Mouse (Mus musculus) midbrain, embryonic 10.5 days (tissue): ENCODE data around the gene Slc35b1. TPM values are rescaled to one million over a fixed set of nuclear protein-coding genes. Genes with fewer than 3 reads are reported as not detected.
A peak's percentile ranks its signal among the peaks of the same experiment; 100 is the strongest.

Experiments used
- DNase-seq: peaks from one replicate; pipeline ENCODE4 v3.0.0-alpha.2; 2017; ENCODE audit warnings: low spot score
- H3K27ac ChIP-seq: fragments of 300-500 bp; sonication (generic); replicated peaks from 2 replicates; pipeline ENCODE4 v1.5.1; 2016; ENCODE audit warnings: mild to moderate bottlenecking
- H3K27me3 ChIP-seq: fragments of 300-500 bp; sonication (generic); 2 replicates; pipeline ENCODE4 v1.6.1; 2016; ENCODE audit warnings: low read depth, mild to moderate bottlenecking; ENCODE audit not compliant: poor library complexity, severe bottlenecking
- H3K36me3 ChIP-seq: fragments of 300-500 bp; sonication (generic); 2 replicates; pipeline ENCODE4 v1.6.1; 2016; ENCODE audit warnings: mild to moderate bottlenecking, moderate library complexity
- H3K4me1 ChIP-seq: fragments of 300-500 bp; sonication (generic); 2 replicates; pipeline ENCODE4 v1.6.1; 2016
- H3K4me3 ChIP-seq: fragments of 300-500 bp; sonication (generic); 2 replicates; pipeline ENCODE4 v1.5.1; 2016; ENCODE audit warnings: mild to moderate bottlenecking, moderate library complexity
- H3K9me3 ChIP-seq: fragments of 300-500 bp; sonication (generic); replicated peaks from 2 replicates; pipeline ENCODE4 v1.6.1; 2016; ENCODE audit warnings: mild to moderate bottlenecking
- WGBS: fragments of 180-500 bp; shearing (Covaris S2); methylation state at CpG from one replicate; pipeline ENCODE4 v1.1.7; 2016; 5-methylcytosine and 5-hydroxymethylcytosine counted together
- polyA plus RNA-seq: library from polyadenylated mRNA; unstranded; fragments of >200 nt; fragmentation: Nextera tagmentation; extraction: Ambion mirVana; gene quantifications from 2 replicates; pipeline ENCODE4 v1.2.1, GENCODE M21; 2016

Slc35b1 gene
- polyA plus RNA-seq, 1 experiment from 2014 or later = 131 TPM

DNA sequence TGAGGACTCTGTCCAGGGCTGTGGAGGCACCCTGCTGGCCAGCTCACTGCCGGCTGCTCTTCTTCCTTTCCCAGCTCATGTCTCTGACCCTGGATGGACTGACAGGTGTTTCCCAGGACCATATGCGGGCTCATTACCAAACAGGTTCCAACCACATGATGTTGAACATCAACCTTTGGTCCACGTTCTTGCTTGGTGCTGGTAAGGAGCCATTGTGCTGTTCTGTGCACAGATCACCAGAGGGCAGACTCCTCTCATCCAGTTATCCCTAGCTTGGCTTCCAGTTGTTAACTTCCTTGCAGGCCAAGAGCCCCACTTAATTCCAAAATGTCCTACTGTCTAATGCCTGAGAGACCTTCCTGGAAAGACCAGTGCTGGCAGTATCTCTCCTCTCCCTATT, 4.5 kb downstream of the Slc35b1 start:
- 0 out of 2 replicates have a peak, but pooled peaks cover 3% of the 10 kb centered on the region for H3K27me3 ChIP-seq
- no peak for DNase-seq
- WGBS = 81% methylated on average over 3 of the region's 3 CpGs
- H3K36me3 ChIP-seq = peaks cover 63% of the 10 kb centered on the region
- no peak overlapping the region for H3K4me3 ChIP-seq
- H3K27ac ChIP-seq = no peak overlapping the region
- no peaks in the 10 kb centered on the region for H3K9me3 ChIP-seq
- peaks cover 42% of the 10 kb centered on the region for H3K4me1 ChIP-seq

DNA sequence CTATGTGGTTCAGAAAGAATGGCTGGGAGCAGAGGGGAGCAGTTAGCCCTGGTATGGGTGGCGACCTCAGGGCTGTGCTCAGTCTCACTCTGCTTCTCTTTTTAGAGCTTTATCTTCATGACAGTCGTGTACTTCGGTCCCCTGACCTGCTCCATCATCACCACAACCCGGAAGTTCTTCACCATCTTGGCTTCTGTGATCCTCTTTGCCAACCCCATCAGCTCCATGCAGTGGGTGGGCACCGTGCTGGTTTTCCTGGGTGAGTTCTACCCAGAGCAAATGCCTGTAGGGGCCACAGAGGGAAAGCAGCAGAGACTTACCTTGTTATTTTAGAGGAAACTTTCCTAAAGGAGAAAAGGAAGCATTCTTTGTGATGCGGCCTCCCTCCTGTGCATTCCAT, 5.9 kb downstream of the Slc35b1 start:
- Histone ChIP-seq H3K9me3 (no peaks in the 10 kb centered on the region), H3K27ac (no peak overlapping the region), H3K36me3 (peaks cover 63% of the 10 kb centered on the region), H3K4me3 (no peak overlapping the region), H3K27me3 (0 out of 2 replicates have a peak, but pooled peaks cover 3% of the 10 kb centered on the region), H3K4me1 (peaks cover 43% of the 10 kb centered on the region)
- 92% methylated on average over 6 of the region's 6 CpGs for WGBS
- DNase-seq = no peak

DNA sequence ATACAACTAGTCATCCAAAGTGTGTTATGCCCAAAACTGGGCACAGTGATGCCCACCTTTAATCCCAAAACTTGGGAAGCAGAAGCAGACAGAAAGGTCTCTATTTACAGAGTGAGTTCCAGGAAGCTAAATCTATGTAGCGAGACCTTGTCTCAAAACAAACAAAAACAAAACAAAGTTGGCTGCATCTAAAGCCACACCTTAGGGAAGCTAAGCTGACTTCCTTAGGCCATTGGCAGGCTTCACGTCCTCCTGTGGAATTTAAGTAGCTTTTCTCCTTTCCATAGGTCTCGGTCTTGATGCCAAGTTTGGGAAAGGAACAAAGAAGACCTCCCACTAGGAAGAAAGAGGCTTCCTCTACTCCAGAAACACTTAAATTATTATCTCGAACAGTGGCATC, 6.7 kb downstream of the Slc35b1 start:
- H3K36me3 ChIP-seq = peaks cover 63% of the 10 kb centered on the region
- H3K4me1 ChIP-seq = peaks cover 35% of the 10 kb centered on the region
- H3K27me3 ChIP-seq = 0 out of 2 replicates have a peak, but pooled peaks cover 3% of the 10 kb centered on the region
- 77% methylated on average over 4 of the region's 4 CpGs for WGBS
- no peak overlapping the region for H3K4me3 ChIP-seq
- H3K9me3 ChIP-seq = no peaks in the 10 kb centered on the region
- DNase-seq = no peak
- no peak overlapping the region for H3K27ac ChIP-seq

DNA sequence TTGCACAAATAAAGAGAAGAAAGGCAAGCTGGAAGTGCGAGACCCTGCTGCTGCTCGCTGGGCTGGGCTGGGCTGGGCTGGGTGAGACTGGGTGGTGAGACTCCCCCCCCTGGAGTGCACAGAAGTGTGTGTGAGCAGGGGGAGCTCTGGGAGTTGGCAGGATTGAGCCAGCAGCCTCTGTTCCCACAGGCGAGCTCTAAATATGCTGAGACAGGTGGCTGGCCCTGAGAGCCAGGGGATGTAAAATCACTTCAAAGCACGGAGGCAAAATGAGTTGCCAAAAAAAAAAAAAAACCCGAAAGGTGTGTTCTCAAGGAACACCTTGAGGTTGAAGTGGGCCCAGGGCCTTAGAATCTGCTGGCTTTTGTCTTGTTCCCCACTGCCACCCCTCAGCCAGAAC, 7.3 kb downstream of the Slc35b1 start:
- Histone ChIP-seq H3K4me1 (peaks cover 30% of the 10 kb centered on the region), H3K27ac (0 out of 2 replicates have a peak overlapping the region, but pooled peaks have one; percentile 42), H3K9me3 (no peaks in the 10 kb centered on the region), H3K4me3 (no peak overlapping the region), H3K27me3 (0 out of 2 replicates have a peak, but pooled peaks cover 3% of the 10 kb centered on the region), H3K36me3 (peaks cover 58% of the 10 kb centered on the region)
- DNase-seq = no peak
- 80% methylated on average over 5 of the region's 5 CpGs for WGBS

DNA sequence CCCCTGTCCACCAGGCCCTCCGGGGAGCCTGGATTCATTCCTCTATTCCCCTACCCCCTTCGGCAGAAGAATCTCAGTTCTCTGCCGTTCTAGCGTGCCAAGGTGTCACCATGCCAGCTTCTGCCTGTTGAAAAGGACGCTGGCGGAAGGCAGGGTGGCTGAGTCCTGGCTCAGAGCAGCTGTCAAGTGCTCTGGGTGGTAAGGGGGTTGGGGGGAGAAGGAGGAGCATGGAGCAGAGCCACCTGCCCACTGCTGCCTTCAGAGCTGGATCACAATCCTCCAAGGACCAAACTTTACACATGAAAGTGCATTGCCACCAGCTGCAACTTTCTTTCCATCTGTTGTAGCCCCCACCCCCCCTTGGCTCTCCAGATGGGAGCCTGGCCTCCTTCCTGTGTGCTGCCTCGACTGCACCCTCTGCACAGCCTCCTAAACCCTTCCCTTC, 7.8 kb downstream of the Slc35b1 start:
- no peak for DNase-seq
- 0 out of 2 replicates have a peak, but pooled peaks cover 3% of the 10 kb centered on the region for H3K27me3 ChIP-seq
- no peak overlapping the region for H3K4me3 ChIP-seq
- peaks cover 25% of the 10 kb centered on the region for H3K4me1 ChIP-seq
- 0 out of 2 replicates have a peak overlapping the region, but pooled peaks have one; percentile 42 for H3K27ac ChIP-seq
- 66% methylated on average over 7 of the region's 7 CpGs for WGBS
- peaks cover 53% of the 10 kb centered on the region for H3K36me3 ChIP-seq
- no peaks in the 10 kb centered on the region for H3K9me3 ChIP-seq

DNA sequence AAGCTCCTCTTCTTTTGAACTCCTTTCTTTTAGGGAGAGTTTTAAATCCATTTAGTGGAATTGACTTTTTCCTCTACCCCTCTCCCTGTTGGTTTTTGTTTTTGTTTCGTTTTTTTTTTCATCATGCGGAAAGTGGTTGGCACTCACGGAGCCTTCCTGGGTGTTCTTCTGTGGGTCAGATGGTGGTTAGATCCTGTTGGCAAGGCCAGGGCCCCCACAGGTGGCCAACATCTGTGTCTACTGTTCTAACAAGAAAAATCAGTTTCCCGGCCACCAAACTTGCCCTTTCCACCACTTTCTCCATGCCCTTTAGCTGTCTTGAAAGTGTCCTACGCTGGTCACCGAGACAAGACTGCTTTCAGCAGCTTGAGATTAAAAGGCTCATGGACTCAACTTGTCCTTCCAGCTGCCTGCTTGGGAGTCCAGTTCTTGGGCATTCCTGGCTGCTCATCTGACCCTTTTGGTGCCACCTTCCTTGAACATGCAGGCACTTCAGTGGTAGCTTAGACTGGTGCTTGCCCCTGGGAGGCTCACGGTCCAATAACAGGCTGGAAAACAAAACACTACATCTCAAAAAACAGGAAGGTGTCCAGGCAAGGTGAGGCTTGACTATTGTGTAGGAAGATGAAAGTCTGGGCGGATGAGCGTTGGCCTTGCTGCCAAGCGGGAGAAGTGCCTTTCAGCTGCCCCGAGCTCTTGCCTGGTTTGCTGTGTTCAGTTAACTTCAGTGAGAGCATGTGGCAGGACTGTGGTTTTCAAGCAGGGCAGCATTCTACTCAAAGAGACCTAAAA, 8.4 kb downstream of the Slc35b1 start:
- H3K27me3 ChIP-seq = 0 out of 2 replicates have a peak, but pooled peaks cover under 1% of the 10 kb centered on the region
- no peak overlapping the region for H3K27ac ChIP-seq
- no peak for DNase-seq
- 77% methylated on average over 11 of the region's 11 CpGs for WGBS
- peaks cover 22% of the 10 kb centered on the region for H3K4me1 ChIP-seq
- no peaks in the 10 kb centered on the region for H3K9me3 ChIP-seq
- peaks cover 46% of the 10 kb centered on the region for H3K36me3 ChIP-seq
- H3K4me3 ChIP-seq = no peak overlapping the region

DNA sequence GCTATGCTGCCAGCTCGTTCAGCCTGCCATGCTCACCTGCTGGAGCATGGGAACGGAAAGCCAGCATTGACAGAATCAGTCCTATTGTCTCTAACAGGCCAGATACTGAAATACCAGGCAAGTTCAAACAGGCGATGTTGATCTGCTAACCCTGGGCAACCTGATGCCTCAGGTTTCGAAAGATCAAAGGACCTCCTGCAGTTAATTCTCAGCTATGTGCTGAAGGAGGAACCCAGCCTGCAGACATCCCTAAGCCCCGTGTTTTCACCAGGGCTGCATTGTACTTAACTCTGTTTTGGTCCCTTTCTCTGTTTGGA, 9.0 kb downstream of the Slc35b1 start:
- no peak for DNase-seq
- H3K9me3 ChIP-seq = no peaks in the 10 kb centered on the region
- H3K27me3 ChIP-seq = no peaks in the 10 kb centered on the region; the same call in 1 of the 2 replicates
- WGBS = 31% methylated on average over 5 of the region's 5 CpGs
- H3K27ac ChIP-seq = no peak overlapping the region
- H3K36me3 ChIP-seq = peaks cover 41% of the 10 kb centered on the region
- H3K4me3 ChIP-seq = no peak overlapping the region
- peaks cover 22% of the 10 kb centered on the region for H3K4me1 ChIP-seq

DNA sequence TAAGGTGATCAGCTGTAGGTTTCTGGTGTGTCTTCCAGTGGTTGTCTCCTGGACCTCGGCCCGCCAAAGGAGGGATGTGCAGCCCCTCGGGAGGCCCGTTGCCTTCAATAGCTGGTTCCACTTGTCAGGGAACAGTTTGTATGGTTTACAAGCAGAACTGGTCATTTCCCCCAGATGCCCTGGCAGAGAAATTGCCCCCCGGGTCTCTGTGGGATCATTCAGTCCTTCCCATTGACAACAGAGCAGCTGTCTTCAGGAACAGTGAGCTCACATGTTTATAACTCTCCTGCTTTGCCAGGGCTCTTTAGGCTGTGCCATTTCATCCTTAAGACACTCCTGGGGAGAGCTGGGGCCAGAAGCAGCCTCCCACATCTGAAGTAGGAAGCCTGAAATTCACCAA, 9.6 kb downstream of the Slc35b1 start:
- no peak overlapping the region for H3K27ac ChIP-seq

DNA sequence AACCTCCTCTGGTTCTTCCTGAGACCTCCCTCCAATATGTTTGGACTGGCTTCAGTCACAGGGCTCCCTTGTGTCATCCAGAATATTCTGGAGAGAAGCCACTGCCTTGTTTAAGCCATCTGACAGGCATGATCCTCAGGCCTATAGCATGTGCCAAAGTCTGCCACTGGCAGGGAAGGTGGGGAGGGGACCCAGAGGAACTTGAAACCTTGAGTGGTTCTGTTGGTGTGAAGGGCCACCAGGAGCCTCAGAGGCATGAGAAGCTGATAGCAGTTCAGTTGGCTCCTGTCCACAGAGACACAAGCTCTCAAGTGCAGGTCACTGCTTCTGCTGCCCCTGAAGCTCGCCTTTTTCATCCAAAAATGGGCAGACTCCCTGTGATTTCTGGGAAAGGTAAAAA, 12.1 kb downstream of the Slc35b1 start:
- no peak overlapping the region for H3K4me3 ChIP-seq
- peaks cover 17% of the 10 kb centered on the region for H3K27me3 ChIP-seq
- WGBS = 63% methylated on average over 1 of the region's 1 CpGs
- no peaks in the 10 kb centered on the region for H3K9me3 ChIP-seq
- 0 out of 2 replicates have a peak overlapping the region, but pooled peaks have one; percentile 6 for H3K27ac ChIP-seq
- peaks cover 10% of the 10 kb centered on the region for H3K36me3 ChIP-seq
- H3K4me1 ChIP-seq = peaks cover 22% of the 10 kb centered on the region
- no peak for DNase-seq

More for the DNA sequence above, 9.6 kb downstream of the Slc35b1 start:
- H3K36me3 ChIP-seq = peaks cover 34% of the 10 kb centered on the region
- 61% methylated on average over 5 of the region's 5 CpGs for WGBS
- no peaks in the 10 kb centered on the region for H3K9me3 ChIP-seq
- no peak for DNase-seq
- H3K4me1 ChIP-seq = peaks cover 22% of the 10 kb centered on the region
- no peak overlapping the region for H3K4me3 ChIP-seq
- peaks cover 5% of the 10 kb centered on the region for H3K27me3 ChIP-seq

DNA sequence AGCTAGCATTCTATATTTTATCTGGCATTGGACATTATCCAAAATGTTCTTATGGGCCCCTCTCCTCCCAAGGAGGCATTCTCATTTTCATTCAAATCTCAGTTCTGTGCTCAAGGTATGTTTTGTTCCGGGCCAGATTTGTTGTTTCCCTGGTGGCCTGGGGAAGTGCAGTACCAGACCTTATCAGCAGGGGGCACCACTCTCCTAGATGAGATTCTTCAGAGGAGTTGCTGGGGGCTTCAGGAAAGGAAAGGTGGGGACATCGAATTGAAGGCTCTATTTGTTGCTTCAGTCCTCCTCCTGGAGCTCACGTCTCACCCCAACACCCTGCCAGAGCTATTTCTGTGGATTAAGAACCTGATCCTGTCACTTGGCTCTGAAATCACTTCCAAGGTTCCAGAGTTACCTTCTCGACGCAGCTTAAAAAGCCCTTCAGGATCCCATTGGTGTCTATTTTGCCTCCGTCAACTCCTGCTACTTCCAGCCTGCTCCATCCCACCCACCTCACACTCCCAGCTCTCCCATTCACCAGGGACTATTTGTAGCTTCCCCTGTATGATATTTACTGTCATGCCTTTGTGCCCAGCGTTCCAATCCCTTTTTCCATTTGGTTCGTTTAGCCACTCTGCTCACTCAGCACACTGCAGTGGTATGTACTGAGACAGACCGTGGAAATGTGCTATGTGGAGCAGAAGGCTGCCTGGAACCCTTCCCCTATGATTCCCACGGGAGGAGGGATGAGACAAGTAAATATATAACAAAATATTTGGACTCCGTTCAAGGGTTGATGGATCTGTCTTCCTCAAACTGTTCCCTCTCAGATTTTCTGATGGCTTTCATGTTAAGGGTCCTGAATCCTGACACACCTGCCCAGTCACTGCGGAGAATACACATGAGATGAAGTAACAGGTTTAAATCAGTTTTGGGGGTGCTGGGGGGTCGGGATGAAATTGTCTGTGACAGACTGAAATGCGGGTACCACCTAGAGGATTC, 13.6 kb downstream of the Slc35b1 start:
- no peaks in the 10 kb centered on the region for H3K36me3 ChIP-seq
- 64% methylated on average over 14 of the region's 14 CpGs for WGBS
- no peaks in the 10 kb centered on the region for H3K9me3 ChIP-seq
- no peak overlapping the region for H3K4me3 ChIP-seq
- H3K27me3 ChIP-seq = peaks cover 22% of the 10 kb centered on the region
- H3K27ac ChIP-seq = no peak overlapping the region
- DNase-seq = peak; percentile 77
- peaks cover 27% of the 10 kb centered on the region for H3K4me1 ChIP-seq

DNA sequence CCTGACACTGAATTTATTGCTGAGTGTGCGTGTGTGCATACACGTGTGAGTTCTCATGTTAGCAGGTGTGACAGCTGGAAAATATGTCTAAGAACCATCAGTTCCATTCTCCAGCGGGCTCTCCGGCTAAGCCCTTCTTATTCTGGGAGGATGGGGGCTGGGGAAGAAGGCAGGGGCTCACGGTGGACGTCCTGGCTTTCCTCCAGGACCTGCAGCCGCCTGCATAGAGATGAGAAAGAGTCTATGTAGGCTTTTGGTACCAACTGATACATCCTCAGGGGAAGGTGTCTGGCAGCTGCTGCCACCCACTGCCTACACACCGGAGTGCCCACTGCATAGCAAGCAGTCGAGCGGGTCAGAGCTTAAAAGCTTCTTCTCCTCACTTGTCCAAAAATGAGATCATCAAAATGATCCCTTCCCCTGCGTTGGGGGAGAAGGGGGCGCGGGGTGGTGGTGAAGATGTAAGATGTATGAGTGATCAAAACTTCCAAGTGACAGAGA, 15.1 kb downstream of the Slc35b1 start:
- peaks cover 22% of the 10 kb centered on the region for H3K27me3 ChIP-seq
- H3K4me3 ChIP-seq = no peak overlapping the region
- no peaks in the 10 kb centered on the region for H3K9me3 ChIP-seq
- H3K4me1 ChIP-seq = peaks cover 24% of the 10 kb centered on the region
- no peak overlapping the region for H3K27ac ChIP-seq
- WGBS = 86% methylated on average over 13 of the region's 13 CpGs
- DNase-seq = no peak
- H3K36me3 ChIP-seq = no peaks in the 10 kb centered on the region

DNA sequence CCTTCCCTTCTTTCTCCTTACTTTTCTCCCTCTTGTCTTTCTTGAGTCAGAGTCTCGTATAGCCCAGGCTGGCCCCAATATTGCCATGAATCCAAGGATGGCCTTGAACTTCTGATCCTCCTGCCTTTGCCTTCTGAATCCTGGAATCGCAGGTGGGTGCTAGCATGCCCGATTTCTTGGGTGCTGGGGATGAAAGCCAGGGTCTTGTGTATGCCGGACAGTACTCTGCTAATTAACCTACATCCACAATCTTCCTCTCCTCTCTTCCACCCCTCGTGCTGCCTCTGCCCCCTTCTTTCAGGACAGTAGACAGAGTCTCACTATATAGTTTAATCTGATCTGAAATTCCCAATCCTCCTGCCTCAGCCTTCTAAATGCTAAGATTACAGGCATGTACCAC, 17.1 kb downstream of the Slc35b1 start:
- Histone ChIP-seq H3K4me1 (peaks cover 24% of the 10 kb centered on the region), H3K9me3 (no peaks in the 10 kb centered on the region), H3K36me3 (no peaks in the 10 kb centered on the region), H3K27me3 (peaks cover 22% of the 10 kb centered on the region), H3K27ac (no peak overlapping the region), H3K4me3 (no peak overlapping the region)
- WGBS = 88% methylated on average over 5 of the region's 5 CpGs
- DNase-seq = no peak
